Mouse (Mus musculus): ENCODE results near the gene Bpifb1. TPM values are rescaled to one million over a fixed set of nuclear protein-coding genes. Genes with fewer than 3 reads are reported as not detected.

The Bpifb1 gene
- 0.88 and 1.0 TPM in 2 replicates for polyA plus RNA-seq (2015; fragmentation: Nextera tagmentation; extraction: Ambion mirVana)

GRCm38 (mm10) chr2:154190546-154191258 is at the start of gene Bpifb1:
Gene Bpifb1, plus strand, starts transcription at chr2:154190818.
- 90% methylated on average over 11 of the region's 11 CpGs for WGBS
- no peaks in the 10 kb centered on the region for H3K36me3 ChIP-seq (ENCODE audit: control insufficient read depth, insufficient read depth, low read length)

GRCm38 (mm10) chr2:154142580-154142979 is 48.0 kb upstream of the Bpifb1 start, which contains the start of gene Bpifa1:
Gene Bpifa1, plus strand, starts transcription at chr2:154142880.
- WGBS = 84% methylated on average over 4 of the region's 4 CpGs
- no peak within 1 kb of the TSS for H3K4me3 ChIP-seq (ENCODE audit: low read depth, low read length)

More at GRCm38 (mm10) chr2:154190546-154191258, at the start of gene Bpifb1:
- no peak within 1 kb of the TSS for H3K27ac ChIP-seq (ENCODE audit: low read length)
- H3K9ac ChIP-seq (ENCODE audit: low read depth, low read length) = no peak within 1 kb of the TSS
- ATAC-seq = no peak
- no peaks in the 10 kb centered on the region for H3K27me3 ChIP-seq (ENCODE audit: control insufficient read depth, insufficient read depth, low read depth, low read length)
- no peak within 1 kb of the TSS for H3K4me2 ChIP-seq (ENCODE audit: low read length)
- no peaks in the 10 kb centered on the region for H3K9me3 ChIP-seq (replicated peaks; ENCODE audit: control insufficient read depth, low read length, poor library complexity, severe bottlenecking)
- no peak within 1 kb of the TSS for H3K4me3 ChIP-seq (ENCODE audit: low read depth, low read length)
- no peaks in the 10 kb centered on the region for H3K4me1 ChIP-seq (ENCODE audit: control insufficient read depth, insufficient read depth, low read length)

DNA sequence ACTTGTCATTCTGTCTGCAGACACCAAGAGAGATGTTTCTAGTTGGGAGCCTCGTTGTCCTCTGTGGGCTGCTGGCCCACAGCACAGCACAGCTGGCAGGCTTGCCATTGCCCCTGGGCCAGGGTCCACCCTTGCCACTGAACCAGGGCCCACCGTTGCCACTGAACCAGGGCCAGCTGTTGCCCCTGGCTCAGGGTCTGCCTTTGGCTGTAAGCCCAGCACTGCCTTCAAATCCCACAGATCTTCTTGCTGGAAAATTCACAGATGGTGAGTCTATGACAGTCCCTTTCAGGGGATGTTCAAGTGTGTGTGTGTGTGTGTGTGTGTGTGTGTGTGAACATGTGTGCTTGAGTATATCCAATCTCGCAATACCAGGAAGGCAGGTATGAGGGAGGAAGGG is 46.9 kb upstream of the Bpifb1 start:
- Histone ChIP-seq H3K36me3 (ENCODE audit: control insufficient read depth, insufficient read depth, low read length) (no peaks in the 10 kb centered on the region), H3K9me3 (replicated peaks; ENCODE audit: control insufficient read depth, low read length, poor library complexity, severe bottlenecking) (no peaks in the 10 kb centered on the region), H3K4me2 (ENCODE audit: low read length) (no peak overlapping the region), H3K27me3 (ENCODE audit: control insufficient read depth, insufficient read depth, low read depth, low read length) (no peaks in the 10 kb centered on the region), H3K27ac (ENCODE audit: low read length) (no peak overlapping the region), H3K4me3 (ENCODE audit: low read depth, low read length) (no peak overlapping the region), H3K9ac (ENCODE audit: low read depth, low read length) (no peak overlapping the region), H3K4me1 (ENCODE audit: control insufficient read depth, insufficient read depth, low read length) (no peaks in the 10 kb centered on the region)
- no peak for ATAC-seq
- WGBS = 76% methylated on average over 3 of the region's 3 CpGs

More at GRCm38 (mm10) chr2:154142580-154142979, 48.0 kb upstream of the Bpifb1 start, which contains the start of gene Bpifa1:
- Histone ChIP-seq H3K36me3 (ENCODE audit: control insufficient read depth, insufficient read depth, low read length) (no peaks in the 10 kb centered on the region), H3K4me2 (ENCODE audit: low read length) (no peak within 1 kb of the TSS), H3K27ac (ENCODE audit: low read length) (no peak within 1 kb of the TSS), H3K9me3 (replicated peaks; ENCODE audit: control insufficient read depth, low read length, poor library complexity, severe bottlenecking) (no peaks in the 10 kb centered on the region), H3K9ac (ENCODE audit: low read depth, low read length) (no peak within 1 kb of the TSS), H3K4me1 (ENCODE audit: control insufficient read depth, insufficient read depth, low read length) (no peaks in the 10 kb centered on the region), H3K27me3 (ENCODE audit: control insufficient read depth, insufficient read depth, low read depth, low read length) (no peaks in the 10 kb centered on the region)
- no peak for ATAC-seq

- no peaks in the 10 kb centered on the region for H3K36me3 ChIP-seq (ENCODE audit: control insufficient read depth, insufficient read depth, low read length)
- no peak overlapping the region for H3K4me2 ChIP-seq (ENCODE audit: low read length)
- no peaks in the 10 kb centered on the region for H3K9me3 ChIP-seq (replicated peaks; ENCODE audit: control insufficient read depth, low read length, poor library complexity, severe bottlenecking)
- no peaks in the 10 kb centered on the region for H3K27me3 ChIP-seq (ENCODE audit: control insufficient read depth, insufficient read depth, low read depth, low read length)
- no peak overlapping the region for H3K9ac ChIP-seq (ENCODE audit: low read depth, low read length)
- no peak overlapping the region for H3K4me3 ChIP-seq (ENCODE audit: low read depth, low read length)
- no peak for ATAC-seq
- no peak overlapping the region for H3K27ac ChIP-seq (ENCODE audit: low read length)
- H3K4me1 ChIP-seq (ENCODE audit: control insufficient read depth, insufficient read depth, low read length) = no peaks in the 10 kb centered on the region
- WGBS = 89% methylated on average over 4 of the region's 4 CpGs
Measured at GRCm38 (mm10) chr2:154147496-154147895, 43.1 kb upstream of the Bpifb1 start.

DNA sequence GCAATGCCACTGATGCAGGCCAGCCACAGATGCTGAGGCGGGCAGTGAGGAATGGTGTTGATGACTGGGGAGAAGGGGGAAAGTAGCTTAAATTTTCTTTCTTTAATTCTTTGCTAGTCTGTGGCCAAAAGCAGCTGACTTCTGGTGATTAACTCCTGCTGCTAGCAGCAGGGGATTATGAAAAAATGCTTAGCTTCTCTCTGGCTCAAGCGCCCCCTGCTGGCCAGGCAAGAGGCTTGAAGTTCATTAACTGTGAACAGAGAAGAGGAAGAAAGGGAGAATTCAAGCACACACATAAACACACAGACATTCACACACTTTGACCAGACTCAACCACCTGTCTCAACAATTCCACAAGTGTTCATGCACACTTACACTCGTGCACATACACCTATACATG is 32.2 kb upstream of the Bpifb1 start:
- 39% methylated on average over 3 of the region's 3 CpGs for WGBS
- no peak overlapping the region for H3K4me2 ChIP-seq (ENCODE audit: low read length)
- H3K4me1 ChIP-seq (ENCODE audit: control insufficient read depth, insufficient read depth, low read length) = no peaks in the 10 kb centered on the region
- ATAC-seq = no peak
- H3K9me3 ChIP-seq (replicated peaks; ENCODE audit: control insufficient read depth, low read length, poor library complexity, severe bottlenecking) = 0 out of 2 replicates have a peak, but pooled peaks cover 6% of the 10 kb centered on the region
- H3K27ac ChIP-seq (ENCODE audit: low read length) = no peak overlapping the region
- no peaks in the 10 kb centered on the region for H3K36me3 ChIP-seq (ENCODE audit: control insufficient read depth, insufficient read depth, low read length)
- no peak overlapping the region for H3K9ac ChIP-seq (ENCODE audit: low read depth, low read length)
- H3K27me3 ChIP-seq (ENCODE audit: control insufficient read depth, insufficient read depth, low read depth, low read length) = no peaks in the 10 kb centered on the region
- H3K4me3 ChIP-seq (ENCODE audit: low read depth, low read length) = no peak overlapping the region

DNA sequence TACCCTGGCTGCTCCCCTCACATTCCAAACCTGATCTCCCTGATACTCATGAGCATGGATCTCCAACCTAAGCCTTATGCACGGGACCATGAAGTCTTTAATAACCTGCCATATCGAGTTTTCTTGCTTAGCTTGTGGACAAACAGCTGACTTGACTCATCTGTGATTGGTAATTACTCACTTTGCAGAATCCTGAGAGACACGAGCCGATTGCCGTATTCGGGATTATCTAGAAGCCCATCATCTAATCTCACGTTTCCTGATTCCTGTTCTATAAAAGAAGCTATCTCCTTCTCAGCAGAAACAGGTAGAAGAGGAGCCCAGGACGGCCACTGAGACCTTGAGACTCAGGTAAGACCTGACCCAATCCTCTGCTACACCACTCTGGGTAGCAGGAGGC is 28.3 kb upstream of the Bpifb1 start, which contains the start of gene Bpifa5:
TSS of gene Bpifa5 (plus strand) at position 301 of the 400 bp plus-strand sequence.
- no peak within 1 kb of the TSS for H3K9ac ChIP-seq (ENCODE audit: low read depth, low read length)
- no peak within 1 kb of the TSS for H3K27ac ChIP-seq (ENCODE audit: low read length)
- H3K4me1 ChIP-seq (ENCODE audit: control insufficient read depth, insufficient read depth, low read length) = no peaks in the 10 kb centered on the region
- no peak for ATAC-seq
- H3K9me3 ChIP-seq (replicated peaks; ENCODE audit: control insufficient read depth, low read length, poor library complexity, severe bottlenecking) = 0 out of 2 replicates have a peak, but pooled peaks cover 2% of the 10 kb centered on the region
- no peaks in the 10 kb centered on the region for H3K36me3 ChIP-seq (ENCODE audit: control insufficient read depth, insufficient read depth, low read length)
- no peaks in the 10 kb centered on the region for H3K27me3 ChIP-seq (ENCODE audit: control insufficient read depth, insufficient read depth, low read depth, low read length)
- H3K4me3 ChIP-seq (ENCODE audit: low read depth, low read length) = no peak within 1 kb of the TSS
- no peak within 1 kb of the TSS for H3K4me2 ChIP-seq (ENCODE audit: low read length)
- 84% methylated on average over 8 of the region's 8 CpGs for WGBS

- H3K4me3 ChIP-seq (ENCODE audit: low read depth, low read length) = no peak overlapping the region
- H3K4me2 ChIP-seq (ENCODE audit: low read length) = no peak overlapping the region
- H3K27ac ChIP-seq (ENCODE audit: low read length) = no peak overlapping the region
- H3K9ac ChIP-seq (ENCODE audit: low read depth, low read length) = no peak overlapping the region
- no peak for ATAC-seq
- H3K27me3 ChIP-seq (ENCODE audit: control insufficient read depth, insufficient read depth, low read depth, low read length) = no peaks in the 10 kb centered on the region
- no peaks in the 10 kb centered on the region for H3K36me3 ChIP-seq (ENCODE audit: control insufficient read depth, insufficient read depth, low read length)
- WGBS = 92% methylated on average over 5 of the region's 5 CpGs
- H3K9me3 ChIP-seq (replicated peaks; ENCODE audit: control insufficient read depth, low read length, poor library complexity, severe bottlenecking) = 0 out of 2 replicates have a peak, but pooled peaks cover 2% of the 10 kb centered on the region
- no peaks in the 10 kb centered on the region for H3K4me1 ChIP-seq (ENCODE audit: control insufficient read depth, insufficient read depth, low read length)
Measured at GRCm38 (mm10) chr2:154163306-154163705, 27.3 kb upstream of the Bpifb1 start.

DNA sequence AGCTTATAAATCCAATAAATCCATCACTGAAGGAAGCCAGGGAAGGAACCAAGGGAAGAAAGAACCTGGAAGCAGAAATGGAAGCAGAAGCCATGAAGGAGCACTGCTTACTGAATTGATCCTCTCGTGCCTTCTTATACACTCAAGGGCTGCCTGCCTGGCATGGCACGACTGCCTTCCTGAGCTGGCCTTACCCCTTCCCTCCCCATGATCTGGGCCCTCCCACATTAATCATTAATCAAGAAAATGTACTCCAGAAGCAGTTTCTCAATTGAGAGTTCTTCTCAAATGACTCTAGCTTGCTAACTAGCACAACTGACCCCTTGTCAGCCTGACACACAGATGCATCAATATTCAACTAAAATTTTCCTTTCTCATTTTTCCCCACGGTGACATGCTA is 21.4 kb upstream of the Bpifb1 start:
- no peaks in the 10 kb centered on the region for H3K27me3 ChIP-seq (ENCODE audit: control insufficient read depth, insufficient read depth, low read depth, low read length)
- no peak overlapping the region for H3K4me2 ChIP-seq (ENCODE audit: low read length)
- no peaks in the 10 kb centered on the region for H3K4me1 ChIP-seq (ENCODE audit: control insufficient read depth, insufficient read depth, low read length)
- H3K9me3 ChIP-seq (replicated peaks; ENCODE audit: control insufficient read depth, low read length, poor library complexity, severe bottlenecking) = no peaks in the 10 kb centered on the region
- H3K9ac ChIP-seq (ENCODE audit: low read depth, low read length) = no peak overlapping the region
- H3K27ac ChIP-seq (ENCODE audit: low read length) = no peak overlapping the region
- WGBS = 80% methylated on average over 3 of the region's 3 CpGs
- ATAC-seq = no peak
- H3K36me3 ChIP-seq (ENCODE audit: control insufficient read depth, insufficient read depth, low read length) = no peaks in the 10 kb centered on the region
- H3K4me3 ChIP-seq (ENCODE audit: low read depth, low read length) = no peak overlapping the region

- no peaks in the 10 kb centered on the region for H3K9me3 ChIP-seq (replicated peaks; ENCODE audit: control insufficient read depth, low read length, poor library complexity, severe bottlenecking)
- H3K27me3 ChIP-seq (ENCODE audit: control insufficient read depth, insufficient read depth, low read depth, low read length) = no peaks in the 10 kb centered on the region
- no peaks in the 10 kb centered on the region for H3K4me1 ChIP-seq (ENCODE audit: control insufficient read depth, insufficient read depth, low read length)
- whole genome bisulfite sequencing = 73% methylated on average over 6 of the region's 6 CpGs
- H3K9ac ChIP-seq (ENCODE audit: low read depth, low read length) = no peak overlapping the region
- H3K4me3 ChIP-seq (ENCODE audit: low read depth, low read length) = no peak overlapping the region
- no peaks in the 10 kb centered on the region for H3K36me3 ChIP-seq (ENCODE audit: control insufficient read depth, insufficient read depth, low read length)
- ATAC-seq = no peak
- no peak overlapping the region for H3K27ac ChIP-seq (ENCODE audit: low read length)
- no peak overlapping the region for H3K4me2 ChIP-seq (ENCODE audit: low read length)
Measured at GRCm38 (mm10) chr2:154171621-154172020, 19.0 kb upstream of the Bpifb1 start.

Data from midbrain, embryonic 16.5 days (tissue).